ENCODE assay signal across 29 mouse cellular contexts in genomic region chr8:123402730-123403326, GRCm38 (mm10). TPM values are rescaled to one million over a fixed set of nuclear protein-coding genes. Genes with fewer than 3 reads are reported as not detected.
A peak's percentile ranks its signal among the peaks of the same experiment; 100 is the strongest.
DNase-seq lines count a peak whose midpoint lies in the region; ATAC-seq and TF ChIP-seq lines count a peak whose summit lies in the region.
"Had no signal": no experiment of that assay in that cellular context is flagged by ENCODE, and none has a peak within 500 bp of the region (broad histone marks: within the 10 kb centered on the region; RNA-seq: fewer than 3 reads in every experiment).

No protein-coding gene starts in this region.

- H3K36me3 ChIP-seq in heart, embryonic 16.5 days (ENCODE audit: control insufficient read depth, insufficient read depth), result peaks cover 30% of the 10 kb centered on the region
- H3K36me3 ChIP-seq in heart, embryonic 12.5 days, result peaks cover 58% of the 10 kb centered on the region
- peaks cover 12% of the 10 kb centered on the region for H3K36me3 ChIP-seq in myocyte (ENCODE audit: control insufficient read depth, insufficient read depth)

- no peaks in the 10 kb centered on the region for H3K9me3 ChIP-seq in heart, embryonic 16.5 days (replicated peaks; ENCODE audit: control insufficient read depth, low read length)
- H3K9me3 ChIP-seq in heart, embryonic 12.5 days (replicated peaks), result no peaks in the 10 kb centered on the region
- H3K9me3 ChIP-seq: embryonic facial prominence, embryonic 12.5 days; hindbrain, embryonic 10.5 days; hindbrain, embryonic 15.5 days; kidney, embryonic 15.5 days; liver, embryonic 12.5 days; midbrain, embryonic 10.5 days; midbrain, embryonic 15.5 days had no signal

- H3K4me2 ChIP-seq in heart, embryonic 16.5 days (ENCODE audit: low read depth, low read length), result no peak overlapping the region
- no peak overlapping the region for H3K4me2 ChIP-seq in heart, embryonic 12.5 days
- no peak overlapping the region for H3K4me2 ChIP-seq in myocyte (ENCODE audit: low read depth)
- H3K4me2 ChIP-seq: embryonic facial prominence, embryonic 12.5 days; hindbrain, embryonic 15.5 days; kidney, embryonic 15.5 days; liver, embryonic 12.5 days; midbrain, embryonic 15.5 days had no signal

- TF ChIP-seq POLR2A in myocyte (IDR thresholded peaks at IDR 0.05; ENCODE audit: insufficient read length, low read depth), result no peak

- no peak overlapping the region for H3ac ChIP-seq in myocyte (ENCODE audit: control insufficient read depth, insufficient read length)

- H3K79me2 ChIP-seq in myocyte (ENCODE audit: control insufficient read depth, insufficient read depth), result no peaks in the 10 kb centered on the region

- DNase-seq in kidney, postnatal 10 days, result peak; percentile 53
- DNase-seq in kidney, adult 18-20 months, result no peak
- DNase-seq in testis, postnatal 10 days (ENCODE audit: low spot score), result peak; percentile 36
- no peak for DNase-seq in testis, postnatal 14 days (ENCODE audit: low spot score)
- DNase-seq: adrenal gland, postnatal 25 days; cerebellum, adult 11-12 months; cerebellum, adult 9-11 months; embryo, embryonic 11 days; gastrocnemius, postnatal 25 days; kidney, adult 11 months; layer of hippocampus, postnatal 36 days; left cerebral cortex, postnatal 4 days; liver, postnatal 0 days; right cerebral cortex, adult 18-20 months; spleen, adult 18-20 months had no signal

- H3K4me1 ChIP-seq in heart, embryonic 16.5 days (ENCODE audit: control insufficient read depth, insufficient read depth, low read length), result no peaks in the 10 kb centered on the region; the same call in 1 of the 2 replicates
- H3K4me1 ChIP-seq in heart, embryonic 12.5 days (replicated peaks), result peaks cover 16% of the 10 kb centered on the region

- H3K27ac ChIP-seq in heart, embryonic 16.5 days (ENCODE audit: low read length), result peak overlapping the region; percentile 58
- H3K27ac ChIP-seq in heart, embryonic 12.5 days (ENCODE audit: poor library complexity, severe bottlenecking), result no peak overlapping the region
- H3K27ac ChIP-seq: embryonic facial prominence, embryonic 12.5 days; hindbrain, embryonic 10.5 days; hindbrain, embryonic 15.5 days; kidney, embryonic 15.5 days; liver, embryonic 12.5 days; midbrain, embryonic 10.5 days; midbrain, embryonic 15.5 days had no signal

- ATAC-seq in heart, embryonic 16.5 days (replicated peaks; ENCODE audit: extremely low read depth, insufficient read depth, low FRiP score), result no peak
- ATAC-seq in heart, embryonic 12.5 days (ENCODE audit: insufficient number of reproducible peaks, low FRiP score), result no peak
- ATAC-seq: forebrain, embryonic 14.5 days; inflammation-experienced regulatory T-cells, adult 6 months; liver, embryonic 12.5 days; liver, postnatal 0 days; midbrain, embryonic 15.5 days had no signal

- 77% methylated on average over 9 of the region's 9 CpGs for WGBS in heart, embryonic 16.5 days
- WGBS in heart, embryonic 12.5 days, result 87% methylated on average over 9 of the region's 9 CpGs

- H3K27me3 ChIP-seq in heart, embryonic 16.5 days (ENCODE audit: control insufficient read depth, insufficient read depth, low read length), result no peaks in the 10 kb centered on the region
- H3K27me3 ChIP-seq in heart, embryonic 12.5 days (replicated peaks), result peaks cover 5% of the 10 kb centered on the region; the same call in 1 of the 2 replicates
- H3K27me3 ChIP-seq in myocyte (ENCODE audit: control insufficient read depth, insufficient read depth, insufficient read length), result no peaks in the 10 kb centered on the region
- H3K27me3 ChIP-seq: hindbrain, embryonic 15.5 days; midbrain, embryonic 15.5 days had no signal

- H3K4me3 ChIP-seq in heart, embryonic 16.5 days (ENCODE audit: low read length), result no peak overlapping the region
- no peak overlapping the region for H3K4me3 ChIP-seq in heart, embryonic 12.5 days
- no peak overlapping the region for H3K4me3 ChIP-seq in myocyte
- H3K4me3 ChIP-seq: embryonic facial prominence, embryonic 12.5 days; hindbrain, embryonic 10.5 days; hindbrain, embryonic 15.5 days; kidney, embryonic 15.5 days; liver, embryonic 12.5 days; midbrain, embryonic 10.5 days; midbrain, embryonic 15.5 days had no signal

- H3K9ac ChIP-seq in heart, embryonic 16.5 days (ENCODE audit: low read length), result no peak overlapping the region
- no peak overlapping the region for H3K9ac ChIP-seq in heart, embryonic 12.5 days
- H3K9ac ChIP-seq: embryonic facial prominence, embryonic 12.5 days; hindbrain, embryonic 15.5 days; kidney, embryonic 15.5 days; liver, embryonic 12.5 days; liver, postnatal 0 days; midbrain, embryonic 15.5 days had no signal

TF ChIP-seq in myocyte, 11 proteins besides CTCF, POLR2A, EP300 and RAD21:
- TF ChIP-seq POLR2AphosphoS2 (IDR thresholded peaks at IDR 0.05; ENCODE audit: insufficient read length, low read depth) (peak; percentile 40), REST (IDR thresholded peaks at IDR 0.05; ENCODE audit: insufficient read depth, insufficient read length) (no peak)

RNA-seq across cellular contexts. Expression of gene Mc1r, which starts 4.1 kb away (rescaled TPM):
- polyA plus RNA-seq in heart, embryonic 16.5 days (2015; fragmentation: Nextera tagmentation; extraction: Ambion mirVana), result 0.04 and 0.13 TPM in 2 replicates
- not detected in 2 replicates for polyA plus RNA-seq in heart, embryonic 12.5 days (2016; fragmentation: Nextera tagmentation; extraction: Ambion mirVana)
- polyA plus RNA-seq in myocyte (2012; fragmentation: generic; extraction: Trizol), result 0.02 TPM
- polyA plus RNA-seq: inflammation-experienced regulatory T-cells, adult 6 months; kidney, embryonic 15.5 days; large intestine, adult 2 months; liver, embryonic 12.5 days; liver, postnatal 0 days; neural tube, embryonic 11.5 days had no signal

RNA-seq across cellular contexts. Expression of gene Tubb3, which starts 8.4 kb away (rescaled TPM):
- 4.6 and 6.9 TPM in 2 replicates for polyA plus RNA-seq in heart, embryonic 16.5 days (2015; fragmentation: Nextera tagmentation; extraction: Ambion mirVana)
- polyA plus RNA-seq in heart, embryonic 12.5 days (2016; fragmentation: Nextera tagmentation; extraction: Ambion mirVana), result 7.6 and 9.1 TPM in 2 replicates
- 85.5 TPM for polyA plus RNA-seq in myocyte (2012; fragmentation: generic; extraction: Trizol)

RNA-seq across cellular contexts. Expression of gene Def8, which starts 20.5 kb away (rescaled TPM):
- 31.3 and 31.8 TPM in 2 replicates for polyA plus RNA-seq in heart, embryonic 16.5 days (2015; fragmentation: Nextera tagmentation; extraction: Ambion mirVana)
- 34.7 and 36.0 TPM in 2 replicates for polyA plus RNA-seq in heart, embryonic 12.5 days (2016; fragmentation: Nextera tagmentation; extraction: Ambion mirVana)
- 19.6 TPM for polyA plus RNA-seq in myocyte (2012; fragmentation: generic; extraction: Trizol)

RNA-seq across cellular contexts. Expression of gene Tcf25, which starts 29.3 kb away (rescaled TPM):
- polyA plus RNA-seq in heart, embryonic 16.5 days (2015; fragmentation: Nextera tagmentation; extraction: Ambion mirVana), result 143 and 152 TPM in 2 replicates
- 172 TPM in 2 replicates for polyA plus RNA-seq in heart, embryonic 12.5 days (2016; fragmentation: Nextera tagmentation; extraction: Ambion mirVana)
- polyA plus RNA-seq in myocyte (2012; fragmentation: generic; extraction: Trizol), result 177 TPM

Comparison
In these comparisons a context has a peak if more than half of its experiments do, and no peak if none do; other contexts are left out.
1. DNase-seq: peak in kidney, postnatal 10 days (single experiment) and testis, postnatal 10 days (single experiment); none in kidney, adult 18-20 months (single experiment) and testis, postnatal 14 days (single experiment).